Mouse (Mus musculus): ENCODE data around the gene Olfr91. TPM values are rescaled to one million over a fixed set of nuclear protein-coding genes. Genes with fewer than 3 reads are reported as not detected.
"Not testable (repeated sequence)": the region's sequence is repeated elsewhere in the genome, so short reads cannot be mapped to it uniquely, and the experiment has no call there.

The Olfr91 gene
- polyA plus RNA-seq (2016; fragmentation: Nextera tagmentation; extraction: Ambion mirVana), result 0.15 TPM in 1 of 2 replicates, not detected in the other

DNA sequence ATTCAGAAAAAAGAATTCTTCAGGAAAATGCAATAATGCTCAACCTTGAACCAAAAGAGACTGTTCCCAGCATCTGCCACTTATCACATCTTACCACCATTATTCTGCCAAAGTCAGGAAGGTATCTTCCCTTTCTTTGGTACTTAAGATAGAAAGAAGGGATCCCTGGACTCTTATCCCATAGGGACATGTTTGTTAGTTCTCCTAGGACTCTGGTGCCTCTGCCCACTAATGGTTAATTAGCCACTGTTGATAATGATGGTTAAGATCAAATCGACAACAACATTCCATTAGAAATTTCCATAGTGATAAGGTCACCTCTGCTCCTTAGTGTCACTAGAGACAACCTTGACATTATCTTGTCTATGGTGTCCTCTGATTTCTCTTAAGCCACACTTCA, at the start of gene Olfr91:
TSS of gene Olfr91 (minus strand) at position 101 of the 400 bp plus-strand sequence.
- WGBS, result 77% methylated on average over 1 of the region's 1 CpGs
- no peaks in the 10 kb centered on the region for H3K36me3 ChIP-seq
- H3K4me1 ChIP-seq, result no peaks in the 10 kb centered on the region
- H3K27ac ChIP-seq, result no peak within 1 kb of the TSS
- DNase-seq (ENCODE audit: low spot score), result no peak
- H3K9me3 ChIP-seq, result no peaks in the 10 kb centered on the region
- H3K27me3 ChIP-seq (ENCODE audit: insufficient read depth, poor library complexity, severe bottlenecking), result no peaks in the 10 kb centered on the region
- H3K4me3 ChIP-seq, result no peak within 1 kb of the TSS

DNA sequence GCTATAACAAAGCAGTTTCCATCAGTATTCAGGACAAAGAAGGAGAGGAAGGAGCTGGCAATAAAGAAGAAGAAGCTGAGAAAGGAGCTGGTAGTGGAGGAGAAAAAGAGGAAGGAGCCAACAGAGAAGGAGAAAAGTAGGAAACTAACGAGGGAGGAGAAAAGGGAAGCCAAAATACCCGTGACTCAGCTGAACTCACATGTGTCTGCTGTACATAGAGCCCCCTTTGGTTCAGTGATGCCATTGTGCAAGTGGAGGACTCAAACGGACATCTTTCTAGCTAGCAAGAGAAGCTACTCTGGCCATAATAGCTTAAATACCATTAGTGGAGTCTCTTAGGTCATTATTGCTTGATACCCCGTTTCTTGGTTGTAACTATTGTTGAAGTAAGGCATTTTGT, 33.3 kb upstream of the Olfr91 start:
- not testable (repeated sequence) for H3K27ac ChIP-seq

DNA sequence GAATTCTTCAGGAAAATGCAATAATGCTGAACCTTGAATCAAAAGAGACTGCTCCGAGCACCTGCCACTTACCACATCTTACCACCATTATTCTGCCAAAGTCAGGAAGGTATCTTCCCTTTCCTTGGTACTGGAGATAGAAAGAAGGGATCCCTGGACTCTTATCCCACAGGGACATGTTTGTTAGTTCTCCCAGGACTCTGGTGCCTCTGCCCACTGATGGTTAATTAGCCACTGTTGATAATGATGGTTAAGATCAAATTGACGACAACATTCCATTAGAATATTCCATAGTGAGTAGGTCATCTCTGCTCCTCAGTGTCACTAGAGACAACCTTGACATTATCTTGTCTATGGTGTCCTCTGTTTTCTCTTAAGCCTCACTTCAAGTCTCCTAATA, 21.9 kb upstream of the Olfr91 start, which contains the start of gene Olfr92:
TSS of gene Olfr92 (minus strand) at position 101 of the 400 bp plus-strand sequence.
- Histone ChIP-seq H3K4me3 (no peak within 1 kb of the TSS), H3K27me3 (ENCODE audit: insufficient read depth, poor library complexity, severe bottlenecking) (no peaks in the 10 kb centered on the region), H3K27ac (no peak within 1 kb of the TSS), H3K9me3 (no peaks in the 10 kb centered on the region), H3K4me1 (no peaks in the 10 kb centered on the region), H3K36me3 (no peaks in the 10 kb centered on the region)
- no peak for DNase-seq (ENCODE audit: low spot score)
- 74% methylated on average over 2 of the region's 2 CpGs for WGBS

More for the DNA sequence above, 33.3 kb upstream of the Olfr91 start:
- DNase-seq (ENCODE audit: low spot score); H3K4me3 ChIP-seq; H3K36me3 ChIP-seq; H3K27me3 ChIP-seq (ENCODE audit: insufficient read depth, poor library complexity, severe bottlenecking); H3K9me3 ChIP-seq; H3K4me1 ChIP-seq: not testable (repeated sequence)
- 74% methylated on average over 4 of the region's 4 CpGs for WGBS

DNA sequence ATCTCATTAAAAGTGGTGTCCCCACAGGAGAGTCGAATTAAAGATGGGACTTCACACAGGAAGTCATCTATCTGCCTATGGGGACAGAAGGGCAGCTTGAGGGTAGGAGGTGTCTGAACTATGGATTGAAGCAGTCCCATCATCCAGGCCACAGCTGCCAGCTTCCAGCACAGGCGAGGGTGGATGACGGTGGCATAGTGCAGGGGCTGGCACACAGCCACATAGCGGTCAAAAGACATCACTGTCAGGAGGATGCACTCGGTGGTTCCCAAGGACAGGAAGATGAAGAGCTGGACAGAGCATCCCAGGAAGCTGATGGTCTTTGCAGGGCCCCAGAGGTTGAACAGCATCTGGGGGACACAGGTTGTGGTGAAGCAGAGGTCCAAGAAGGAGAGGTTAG, 4.8 kb downstream of the Olfr91 start:
- 79% methylated on average over 5 of the region's 5 CpGs for WGBS
- no peak overlapping the region for H3K4me3 ChIP-seq
- H3K27ac ChIP-seq, result no peak overlapping the region
- DNase-seq (ENCODE audit: low spot score), result no peak
- H3K36me3 ChIP-seq, result no peaks in the 10 kb centered on the region
- H3K9me3 ChIP-seq, result no peaks in the 10 kb centered on the region
- no peaks in the 10 kb centered on the region for H3K27me3 ChIP-seq (ENCODE audit: insufficient read depth, poor library complexity, severe bottlenecking)
- no peaks in the 10 kb centered on the region for H3K4me1 ChIP-seq

DNA sequence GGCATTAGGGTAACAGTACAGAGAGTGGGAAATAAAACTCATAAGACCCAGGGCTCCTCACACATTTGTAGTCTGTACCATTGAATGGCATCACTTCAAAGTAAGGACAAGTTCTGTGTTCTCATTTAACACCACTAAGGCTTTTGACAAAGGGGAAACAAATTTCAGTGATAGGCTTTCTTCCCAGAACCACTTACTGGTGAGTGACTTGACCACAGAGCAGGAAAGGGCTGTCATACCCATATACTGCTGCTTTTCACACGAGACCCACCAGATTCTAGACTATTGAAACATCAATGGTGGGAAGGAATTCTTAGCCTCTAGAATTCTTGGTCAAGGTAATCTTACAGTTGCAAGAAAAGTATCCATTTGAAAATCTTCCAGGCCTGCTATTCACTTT, 5.9 kb downstream of the Olfr91 start:
- H3K4me1 ChIP-seq, result no peaks in the 10 kb centered on the region
- no peaks in the 10 kb centered on the region for H3K9me3 ChIP-seq
- H3K36me3 ChIP-seq, result no peaks in the 10 kb centered on the region
- no peak overlapping the region for H3K4me3 ChIP-seq
- WGBS, result 72% methylated on average over 1 of the region's 1 CpGs
- no peaks in the 10 kb centered on the region for H3K27me3 ChIP-seq (ENCODE audit: insufficient read depth, poor library complexity, severe bottlenecking)
- H3K27ac ChIP-seq, result no peak overlapping the region
- DNase-seq (ENCODE audit: low spot score), result no peak

DNA sequence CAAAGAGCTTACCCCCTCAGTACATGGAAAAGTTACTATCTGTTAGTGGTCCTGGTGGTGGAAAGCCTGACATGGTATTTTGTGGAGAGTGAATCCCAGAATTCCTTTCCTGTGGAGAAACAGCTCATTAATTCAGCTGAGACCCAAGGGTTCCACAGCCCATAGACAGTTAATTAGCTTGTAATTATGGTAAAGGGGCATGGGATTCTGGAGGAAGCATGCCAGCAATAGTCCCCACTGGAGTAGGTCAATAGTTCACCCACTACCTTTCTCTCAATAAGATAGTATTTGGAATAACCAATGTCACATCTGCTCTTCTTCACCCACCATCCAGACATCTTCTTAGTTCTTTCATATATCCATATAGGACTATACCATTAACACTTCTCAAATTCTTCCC, 9.7 kb downstream of the Olfr91 start, which contains the start of gene Olfr90:
TSS of gene Olfr90 (minus strand) at position 101 of the 400 bp plus-strand sequence.
- no peaks in the 10 kb centered on the region for H3K4me1 ChIP-seq
- H3K27me3 ChIP-seq (ENCODE audit: insufficient read depth, poor library complexity, severe bottlenecking), result no peaks in the 10 kb centered on the region
- no peak for DNase-seq (ENCODE audit: low spot score)
- H3K36me3 ChIP-seq, result no peaks in the 10 kb centered on the region
- no peak within 1 kb of the TSS for H3K27ac ChIP-seq
- no peak within 1 kb of the TSS for H3K4me3 ChIP-seq
- H3K9me3 ChIP-seq, result no peaks in the 10 kb centered on the region

DNA sequence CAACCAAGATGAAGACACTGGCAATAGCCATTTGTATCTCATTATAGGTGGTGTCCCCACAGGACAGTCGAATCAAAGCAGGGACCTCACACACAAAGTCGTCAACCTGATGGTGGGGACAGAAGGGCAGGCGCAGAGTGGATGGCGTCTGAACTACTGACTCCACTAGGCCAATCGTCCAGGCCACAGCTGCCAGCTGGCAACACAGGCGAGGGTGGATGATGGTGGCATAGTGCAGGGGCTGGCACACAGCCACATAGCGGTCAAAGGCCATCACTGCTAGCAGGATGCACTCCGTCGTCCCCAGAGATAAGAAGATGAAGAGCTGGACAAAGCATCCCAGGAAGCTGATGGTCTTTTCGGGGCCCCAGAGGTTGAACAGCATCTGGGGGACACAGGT, 12.5 kb downstream of the Olfr91 start:
- DNase-seq (ENCODE audit: low spot score), result no peak
- Histone ChIP-seq H3K27me3 (ENCODE audit: insufficient read depth, poor library complexity, severe bottlenecking) (no peaks in the 10 kb centered on the region), H3K9me3 (no peaks in the 10 kb centered on the region), H3K4me1 (no peaks in the 10 kb centered on the region), H3K36me3 (no peaks in the 10 kb centered on the region), H3K27ac (no peak overlapping the region), H3K4me3 (no peak overlapping the region)
- WGBS, result 71% methylated on average over 10 of the region's 10 CpGs

DNA sequence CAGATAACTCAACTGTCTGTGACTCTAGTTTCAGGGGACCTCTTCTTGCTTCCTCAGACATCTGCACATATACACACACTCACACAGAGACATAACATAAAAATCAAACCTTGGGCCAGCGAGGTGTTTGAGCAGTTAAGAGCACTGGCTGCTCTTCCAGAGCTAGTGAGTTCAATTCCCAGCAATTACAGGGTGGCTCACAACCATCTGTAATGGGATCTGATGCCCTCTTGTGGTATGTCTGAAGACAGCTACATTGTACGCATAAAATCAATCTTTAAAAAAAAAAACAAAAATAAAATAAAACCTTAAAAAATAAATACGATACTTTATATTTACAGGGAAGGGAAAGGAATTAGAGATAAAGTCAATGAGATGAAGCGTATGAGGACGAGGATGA, 13.4 kb downstream of the Olfr91 start:
- Histone ChIP-seq H3K27ac (no peak overlapping the region), H3K9me3 (no peaks in the 10 kb centered on the region), H3K36me3 (no peaks in the 10 kb centered on the region), H3K4me1 (peaks cover 6% of the 10 kb centered on the region; the same call in 1 of the 2 replicates), H3K4me3 (no peak overlapping the region), H3K27me3 (ENCODE audit: insufficient read depth, poor library complexity, severe bottlenecking) (no peaks in the 10 kb centered on the region)
- no peak for DNase-seq (ENCODE audit: low spot score)
- 59% methylated on average over 5 of the region's 5 CpGs for WGBS

DNA sequence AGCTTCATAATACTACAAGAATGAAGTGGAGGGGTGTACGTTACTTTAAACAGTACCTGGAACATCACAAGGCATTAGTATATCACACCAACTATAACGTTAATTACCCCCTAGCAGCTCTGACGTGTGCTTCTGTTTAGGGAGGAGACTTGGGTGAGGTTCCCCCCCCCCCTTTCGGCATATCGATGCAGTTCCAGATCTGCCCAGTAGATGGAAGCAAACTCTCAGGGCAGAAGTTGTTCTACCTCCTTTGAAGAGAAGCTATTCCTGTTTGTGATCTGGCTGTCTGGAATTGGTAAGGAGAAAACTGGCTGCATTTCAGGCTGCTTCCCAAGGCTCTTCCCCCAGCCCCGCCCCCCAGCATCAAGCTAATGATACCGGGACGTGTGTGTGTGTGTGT, 14.8 kb downstream of the Olfr91 start:
- WGBS, result 4% methylated on average over 8 of the region's 8 CpGs
- peaks cover 6% of the 10 kb centered on the region; the same call in 1 of the 2 replicates for H3K4me1 ChIP-seq
- no peaks in the 10 kb centered on the region for H3K36me3 ChIP-seq
- no peaks in the 10 kb centered on the region for H3K27me3 ChIP-seq (ENCODE audit: insufficient read depth, poor library complexity, severe bottlenecking)
- peak; percentile 88 for DNase-seq (ENCODE audit: low spot score)
- H3K27ac ChIP-seq, result no peak overlapping the region
- no peak overlapping the region for H3K4me3 ChIP-seq
- no peaks in the 10 kb centered on the region for H3K9me3 ChIP-seq

DNA sequence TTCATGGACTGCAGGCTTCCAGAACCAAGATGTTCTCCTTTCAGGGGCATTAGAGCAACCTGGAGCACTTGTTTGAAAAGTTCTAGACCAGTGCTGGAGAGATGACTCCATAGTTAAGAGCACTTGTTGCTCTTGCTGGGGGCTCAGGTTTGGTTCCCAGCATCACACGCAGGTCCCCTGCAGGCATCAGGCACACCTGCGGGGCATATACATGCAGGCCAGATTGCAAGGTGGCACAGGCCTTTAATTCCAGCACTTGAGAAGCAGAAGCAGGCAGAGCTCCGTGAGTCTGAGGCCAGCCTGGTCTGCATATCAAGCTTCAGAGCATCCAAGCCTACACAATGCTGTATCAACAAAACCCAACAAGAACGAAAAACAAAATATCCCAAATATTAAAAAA, 16.4 kb downstream of the Olfr91 start:
- H3K27me3 ChIP-seq (ENCODE audit: insufficient read depth, poor library complexity, severe bottlenecking), result no peaks in the 10 kb centered on the region
- H3K4me3 ChIP-seq, result no peak overlapping the region
- H3K9me3 ChIP-seq, result no peaks in the 10 kb centered on the region
- DNase-seq (ENCODE audit: low spot score), result no peak
- no peak overlapping the region for H3K27ac ChIP-seq
- 87% methylated on average over 4 of the region's 4 CpGs for WGBS
- H3K36me3 ChIP-seq, result 0 out of 2 replicates have a peak, but pooled peaks cover 1% of the 10 kb centered on the region
- peaks cover 6% of the 10 kb centered on the region; the same call in 1 of the 2 replicates for H3K4me1 ChIP-seq

DNA sequence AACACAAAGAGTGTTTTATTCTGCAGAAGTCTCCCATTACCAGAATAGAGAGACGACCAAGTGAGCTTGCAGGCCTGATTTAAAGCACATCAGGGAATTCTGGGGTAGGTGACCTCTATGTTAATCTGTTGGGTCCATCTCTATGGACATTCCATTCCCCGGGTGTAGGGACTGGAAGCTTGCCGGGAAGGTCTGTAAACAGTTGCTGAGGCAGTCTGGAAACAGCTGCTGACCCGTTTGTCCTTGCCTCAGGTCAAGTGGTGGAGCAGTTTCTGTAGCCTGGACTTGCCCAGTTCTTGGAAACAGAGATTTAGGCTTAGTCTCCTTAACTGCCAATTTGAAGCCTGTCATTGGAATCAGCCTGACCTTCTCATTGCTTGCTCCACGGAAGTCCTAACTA, 18.0 kb downstream of the Olfr91 start:
- Histone ChIP-seq H3K4me1 (peaks cover 6% of the 10 kb centered on the region; the same call in 1 of the 2 replicates), H3K4me3 (no peak overlapping the region), H3K27me3 (ENCODE audit: insufficient read depth, poor library complexity, severe bottlenecking) (no peaks in the 10 kb centered on the region), H3K36me3 (peaks cover 7% of the 10 kb centered on the region; the same call in 1 of the 2 replicates), H3K9me3 (no peaks in the 10 kb centered on the region), H3K27ac (no peak overlapping the region)
- WGBS, result 15% methylated on average over 5 of the region's 5 CpGs
- DNase-seq (ENCODE audit: low spot score), result no peak

DNA sequence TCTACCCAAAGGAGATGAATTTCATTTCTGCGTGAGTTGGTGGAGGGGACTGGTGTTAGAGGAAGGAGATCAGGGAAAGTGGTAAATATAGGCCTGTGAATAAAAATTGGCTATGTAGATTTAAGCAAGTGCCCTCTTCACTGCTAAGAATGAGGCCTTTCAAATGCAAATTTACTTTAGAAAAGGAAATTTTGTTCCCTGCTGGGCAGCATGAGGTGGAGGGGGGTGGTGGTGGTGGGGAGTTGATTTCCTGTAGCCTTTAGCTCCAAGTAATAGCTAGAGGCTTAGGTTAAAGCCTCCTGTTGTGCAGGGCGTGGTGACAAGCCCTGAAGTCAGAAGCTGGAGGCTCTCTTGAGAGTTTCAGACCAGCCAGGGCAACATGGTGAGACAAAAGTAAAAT, 19.1 kb downstream of the Olfr91 start:
- 32% methylated on average over 2 of the region's 2 CpGs for WGBS
- Histone ChIP-seq H3K4me1 (peaks cover 6% of the 10 kb centered on the region; the same call in 1 of the 2 replicates), H3K27ac (no peak overlapping the region), H3K9me3 (no peaks in the 10 kb centered on the region), H3K4me3 (no peak overlapping the region), H3K27me3 (ENCODE audit: insufficient read depth, poor library complexity, severe bottlenecking) (no peaks in the 10 kb centered on the region), H3K36me3 (peaks cover 16% of the 10 kb centered on the region)
- no peak for DNase-seq (ENCODE audit: low spot score)

DNA sequence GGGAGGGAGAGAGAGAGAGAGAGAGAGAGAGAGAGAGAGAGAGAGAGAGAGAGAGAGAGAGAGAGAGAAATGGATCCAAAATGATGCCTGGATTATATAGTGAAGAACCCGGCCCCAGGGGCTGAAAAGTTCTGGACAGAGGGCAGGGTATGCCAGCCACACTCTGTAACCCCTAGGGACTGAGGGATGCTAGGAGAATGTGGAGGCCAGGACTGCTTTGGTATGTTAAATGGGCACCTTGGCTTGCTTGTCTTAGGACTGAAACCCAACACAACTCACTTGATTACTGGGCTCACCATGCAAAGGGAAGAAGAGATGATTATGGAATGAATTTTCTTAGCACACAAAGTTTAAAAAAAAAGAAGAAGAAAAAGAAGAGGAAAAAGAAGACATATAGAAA, 19.9 kb downstream of the Olfr91 start:
- H3K27ac ChIP-seq, result no peak overlapping the region
- 32% methylated on average over 1 of the region's 1 CpGs for WGBS
- no peaks in the 10 kb centered on the region for H3K9me3 ChIP-seq
- peaks cover 24% of the 10 kb centered on the region for H3K36me3 ChIP-seq
- H3K27me3 ChIP-seq (ENCODE audit: insufficient read depth, poor library complexity, severe bottlenecking), result no peaks in the 10 kb centered on the region
- no peak overlapping the region for H3K4me3 ChIP-seq
- DNase-seq (ENCODE audit: low spot score), result no peak
- peaks cover 6% of the 10 kb centered on the region; the same call in 1 of the 2 replicates for H3K4me1 ChIP-seq

DNA sequence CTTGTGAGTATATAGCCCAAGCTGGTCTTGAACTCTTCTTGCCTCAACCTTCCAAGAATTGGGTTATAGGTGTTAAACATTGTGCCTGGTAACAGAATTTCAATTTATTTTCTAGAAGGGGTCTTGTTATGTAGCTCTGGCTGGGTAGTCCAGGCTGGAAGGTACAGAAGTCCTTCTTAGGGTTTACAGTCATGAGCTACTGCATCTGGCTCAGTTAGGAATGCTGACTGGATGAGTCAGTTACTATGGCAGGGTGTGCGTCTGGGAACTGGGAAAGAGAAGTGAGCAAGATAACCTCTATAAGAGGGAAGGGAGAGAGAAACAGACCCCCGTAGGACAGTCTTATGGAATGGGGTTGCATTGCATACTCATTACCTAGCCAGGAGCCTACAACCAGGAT, 22.3 kb downstream of the Olfr91 start:
- peaks cover 6% of the 10 kb centered on the region; the same call in 1 of the 2 replicates for H3K4me1 ChIP-seq
- H3K36me3 ChIP-seq, result peaks cover 41% of the 10 kb centered on the region
- no peak for DNase-seq (ENCODE audit: low spot score)
- H3K27me3 ChIP-seq (ENCODE audit: insufficient read depth, poor library complexity, severe bottlenecking), result no peaks in the 10 kb centered on the region
- WGBS, result 71% methylated on average over 2 of the region's 2 CpGs
- no peaks in the 10 kb centered on the region for H3K9me3 ChIP-seq
- H3K4me3 ChIP-seq, result no peak overlapping the region
- H3K27ac ChIP-seq, result no peak overlapping the region

All from heart, embryonic 10.5 days (tissue).